Mouse (Mus musculus): ENCODE results near the gene Utrn. TPM values are rescaled to one million over a fixed set of nuclear protein-coding genes. Genes with fewer than 3 reads are reported as not detected.

Utrn gene
- polyA plus RNA-seq, 1 experiment = 13.9 TPM

DNA sequence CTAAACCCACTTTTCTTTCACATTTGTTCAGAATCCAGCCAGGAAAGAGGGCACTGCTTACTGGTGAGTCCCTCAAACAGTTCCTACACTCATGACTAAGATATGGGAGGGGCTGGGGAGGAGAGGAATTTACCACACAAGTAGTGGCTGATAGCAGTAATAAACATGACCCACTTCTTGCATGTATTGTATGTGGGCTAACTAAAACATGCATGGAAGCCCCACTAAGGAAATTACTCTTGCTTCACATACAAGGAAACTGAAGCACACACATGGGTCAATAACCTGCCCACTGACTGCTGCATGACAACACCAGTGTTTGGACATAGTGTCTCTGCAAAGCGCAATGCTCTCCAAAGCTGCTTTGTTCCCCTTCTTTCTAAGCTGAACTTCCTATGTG lies 333.9 kb downstream of the Utrn start:
- H3ac ChIP-seq (ENCODE audit: control insufficient read depth, insufficient read length) = no peak overlapping the region
- no peak overlapping the region for H3K4me2 ChIP-seq (ENCODE audit: low read depth)
- TF ChIP-seq TCF3 (IDR thresholded peaks at IDR 0.05; ENCODE audit: insufficient read length, low read depth) (no peak), TCF12 (IDR thresholded peaks at IDR 0.05; ENCODE audit: insufficient read depth, poor library complexity, severe bottlenecking) (no peak), SRF (IDR thresholded peaks at IDR 0.05; ENCODE audit: control insufficient read depth, insufficient read length, low read depth) (no peak), MYOD1 (IDR thresholded peaks at IDR 0.05; ENCODE audit: control insufficient read depth in 1 of 3, insufficient read length in 2 of 3, low read depth in 2 of 3) (no peak), USF1 (IDR thresholded peaks at IDR 0.05; ENCODE audit: low read depth) (no peak), POLR2A (IDR thresholded peaks at IDR 0.05; ENCODE audit: insufficient read length, low read depth) (no peak), MYOG (IDR thresholded peaks at IDR 0.05; ENCODE audit: control insufficient read depth in 1 of 3, insufficient read depth in 1 of 3, insufficient read length in 2 of 3, low read depth in 2 of 3) (no peak), E2F4 (IDR thresholded peaks at IDR 0.05; ENCODE audit: insufficient read depth) (no peak), POLR2AphosphoS2 (IDR thresholded peaks at IDR 0.05; ENCODE audit: insufficient read length, low read depth) (no peak), CEBPB (IDR thresholded peaks at IDR 0.05; ENCODE audit: insufficient read depth, poor library complexity, severe bottlenecking) (no peak)
- no peak overlapping the region for H3K4me3 ChIP-seq
- H3K36me3 ChIP-seq (ENCODE audit: control insufficient read depth, insufficient read depth) = no peaks in the 10 kb centered on the region
- H3K79me2 ChIP-seq (ENCODE audit: control insufficient read depth, insufficient read depth) = no peaks in the 10 kb centered on the region
- H3K27me3 ChIP-seq (ENCODE audit: control insufficient read depth, insufficient read depth, insufficient read length) = no peaks in the 10 kb centered on the region

- H3K36me3 ChIP-seq (ENCODE audit: control insufficient read depth, insufficient read depth) = no peaks in the 10 kb centered on the region
- H3K79me2 ChIP-seq (ENCODE audit: control insufficient read depth, insufficient read depth) = no peaks in the 10 kb centered on the region
- no peak overlapping the region for H3ac ChIP-seq (ENCODE audit: control insufficient read depth, insufficient read length)
- H3K4me2 ChIP-seq (ENCODE audit: low read depth) = no peak overlapping the region
- H3K4me3 ChIP-seq = no peak overlapping the region
- no peak for TF ChIP-seq TCF3 (IDR thresholded peaks at IDR 0.05; ENCODE audit: insufficient read length, low read depth)
- TF ChIP-seq CEBPB (IDR thresholded peaks at IDR 0.05; ENCODE audit: insufficient read depth, poor library complexity, severe bottlenecking) = no peak
- no peak for TF ChIP-seq MYOD1 (IDR thresholded peaks at IDR 0.05; ENCODE audit: control insufficient read depth in 1 of 3, insufficient read length in 2 of 3, low read depth in 2 of 3)
- no peak for TF ChIP-seq E2F4 (IDR thresholded peaks at IDR 0.05; ENCODE audit: insufficient read depth)
- no peak for TF ChIP-seq POLR2A (IDR thresholded peaks at IDR 0.05; ENCODE audit: insufficient read length, low read depth)
- no peak for TF ChIP-seq USF1 (IDR thresholded peaks at IDR 0.05; ENCODE audit: low read depth)
- TF ChIP-seq REST (IDR thresholded peaks at IDR 0.05; ENCODE audit: insufficient read depth, insufficient read length) = no peak
- no peak for TF ChIP-seq POLR2AphosphoS2 (IDR thresholded peaks at IDR 0.05; ENCODE audit: insufficient read length, low read depth)
- TF ChIP-seq MAX (IDR thresholded peaks at IDR 0.05; ENCODE audit: low read depth) = no peak
- H3K27me3 ChIP-seq (ENCODE audit: control insufficient read depth, insufficient read depth, insufficient read length) = no peaks in the 10 kb centered on the region
Measured at GRCm38 (mm10) chr10:12534801-12535200, 334.4 kb downstream of the Utrn start.

GRCm38 (mm10) chr10:12534301-12534700 lies 334.9 kb downstream of the Utrn start:
- no peak overlapping the region for H3ac ChIP-seq (ENCODE audit: control insufficient read depth, insufficient read length)
- H3K36me3 ChIP-seq (ENCODE audit: control insufficient read depth, insufficient read depth) = no peaks in the 10 kb centered on the region
- no peaks in the 10 kb centered on the region for H3K79me2 ChIP-seq (ENCODE audit: control insufficient read depth, insufficient read depth)
- TF ChIP-seq REST (IDR thresholded peaks at IDR 0.05; ENCODE audit: insufficient read depth, insufficient read length) = no peak
- TF ChIP-seq MAX (IDR thresholded peaks at IDR 0.05; ENCODE audit: low read depth) = no peak
- H3K27me3 ChIP-seq (ENCODE audit: control insufficient read depth, insufficient read depth, insufficient read length) = no peaks in the 10 kb centered on the region
- H3K4me3 ChIP-seq = no peak overlapping the region
- H3K4me2 ChIP-seq (ENCODE audit: low read depth) = no peak overlapping the region

DNA sequence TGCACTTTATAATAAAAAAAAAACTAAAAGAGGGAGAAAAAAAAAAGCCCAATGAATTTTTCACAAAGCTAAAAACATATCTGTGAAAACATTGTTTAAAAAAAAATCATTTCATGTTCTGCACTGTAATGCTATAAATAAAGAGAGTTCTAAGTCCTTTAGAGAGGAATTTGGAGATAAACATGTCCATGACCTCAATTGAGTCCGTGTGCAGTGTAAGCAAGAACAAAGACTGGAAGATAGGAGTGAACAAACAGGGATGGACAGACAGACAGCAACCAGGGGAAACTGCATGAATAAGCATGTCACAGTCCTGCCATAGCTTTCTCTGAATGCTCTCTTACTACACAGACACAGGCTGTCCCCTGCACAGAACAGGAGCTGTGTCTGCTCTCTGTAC lies 347.1 kb downstream of the Utrn start:
- no peaks in the 10 kb centered on the region for H3K27me3 ChIP-seq (ENCODE audit: control insufficient read depth, insufficient read depth, insufficient read length)
- no peaks in the 10 kb centered on the region for H3K79me2 ChIP-seq (ENCODE audit: control insufficient read depth, insufficient read depth)
- H3ac ChIP-seq (ENCODE audit: control insufficient read depth, insufficient read length) = no peak overlapping the region
- H3K4me3 ChIP-seq = no peak overlapping the region
- H3K4me2 ChIP-seq (ENCODE audit: low read depth) = no peak overlapping the region
- TF ChIP-seq SRF (IDR thresholded peaks at IDR 0.05; ENCODE audit: control insufficient read depth, insufficient read length, low read depth) (no peak), MAX (IDR thresholded peaks at IDR 0.05; ENCODE audit: low read depth) (no peak), POLR2AphosphoS2 (IDR thresholded peaks at IDR 0.05; ENCODE audit: insufficient read length, low read depth) (no peak), CEBPB (IDR thresholded peaks at IDR 0.05; ENCODE audit: insufficient read depth, poor library complexity, severe bottlenecking) (no peak), POLR2A (IDR thresholded peaks at IDR 0.05; ENCODE audit: insufficient read length, low read depth) (no peak), REST (IDR thresholded peaks at IDR 0.05; ENCODE audit: insufficient read depth, insufficient read length) (no peak), TCF3 (IDR thresholded peaks at IDR 0.05; ENCODE audit: insufficient read length, low read depth) (no peak), MYOD1 (IDR thresholded peaks at IDR 0.05; ENCODE audit: control insufficient read depth in 1 of 3, insufficient read length in 2 of 3, low read depth in 2 of 3) (no peak), TCF12 (IDR thresholded peaks at IDR 0.05; ENCODE audit: insufficient read depth, poor library complexity, severe bottlenecking) (no peak), MYOG (IDR thresholded peaks at IDR 0.05; ENCODE audit: control insufficient read depth in 1 of 3, insufficient read depth in 1 of 3, insufficient read length in 2 of 3, low read depth in 2 of 3) (no peak), E2F4 (IDR thresholded peaks at IDR 0.05; ENCODE audit: insufficient read depth) (no peak), USF1 (IDR thresholded peaks at IDR 0.05; ENCODE audit: low read depth) (no peak)
- H3K36me3 ChIP-seq (ENCODE audit: control insufficient read depth, insufficient read depth) = no peaks in the 10 kb centered on the region

DNA sequence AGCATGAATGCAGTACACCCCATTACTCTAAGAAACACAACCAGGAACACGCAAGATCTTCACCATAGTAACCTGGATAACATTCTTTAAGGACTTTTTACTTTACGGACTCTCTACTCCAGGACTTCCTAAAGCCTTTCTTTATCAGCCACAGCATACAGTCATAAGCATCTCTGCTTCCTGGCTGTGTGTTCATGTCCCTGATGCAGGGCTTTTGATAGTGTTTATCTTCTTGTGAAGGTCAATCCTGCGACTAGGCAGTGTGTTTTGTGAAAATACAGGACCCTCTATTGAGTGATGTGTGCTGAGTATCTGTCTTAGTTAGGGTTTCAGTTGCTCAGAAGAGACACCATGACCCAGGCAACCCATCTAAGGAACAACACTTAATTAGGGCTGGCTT lies 351.0 kb downstream of the Utrn start:
- no peak overlapping the region for H3K4me3 ChIP-seq
- H3K79me2 ChIP-seq (ENCODE audit: control insufficient read depth, insufficient read depth) = no peaks in the 10 kb centered on the region
- H3K27me3 ChIP-seq (ENCODE audit: control insufficient read depth, insufficient read depth, insufficient read length) = no peaks in the 10 kb centered on the region
- no peak overlapping the region for H3ac ChIP-seq (ENCODE audit: control insufficient read depth, insufficient read length)
- H3K4me2 ChIP-seq (ENCODE audit: low read depth) = no peak overlapping the region
- no peak for TF ChIP-seq SRF (IDR thresholded peaks at IDR 0.05; ENCODE audit: control insufficient read depth, insufficient read length, low read depth)
- TF ChIP-seq MAX (IDR thresholded peaks at IDR 0.05; ENCODE audit: low read depth) = no peak
- no peak for TF ChIP-seq MYOD1 (IDR thresholded peaks at IDR 0.05; ENCODE audit: control insufficient read depth in 1 of 3, insufficient read length in 2 of 3, low read depth in 2 of 3)
- no peak for TF ChIP-seq REST (IDR thresholded peaks at IDR 0.05; ENCODE audit: insufficient read depth, insufficient read length)
- TF ChIP-seq MYOG (IDR thresholded peaks at IDR 0.05; ENCODE audit: control insufficient read depth in 1 of 3, insufficient read depth in 1 of 3, insufficient read length in 2 of 3, low read depth in 2 of 3) = no peak
- TF ChIP-seq CEBPB (IDR thresholded peaks at IDR 0.05; ENCODE audit: insufficient read depth, poor library complexity, severe bottlenecking) = no peak
- no peak for TF ChIP-seq USF1 (IDR thresholded peaks at IDR 0.05; ENCODE audit: low read depth)
- no peaks in the 10 kb centered on the region for H3K36me3 ChIP-seq (ENCODE audit: control insufficient read depth, insufficient read depth)

Data from myocyte (in vitro differentiated cells).